Mouse (Mus musculus) midbrain, postnatal 0 days (tissue): ENCODE results near the gene Pknox2. TPM values are rescaled to one million over a fixed set of nuclear protein-coding genes. Genes with fewer than 3 reads are reported as not detected.

ENCODE experiments used
- ATAC-seq: fragments of 200-750 bp; cut with Nextera tagmentation; 2 replicates; pipeline ENCODE4 v1.8.0; 2017; ENCODE audit warnings: moderate number of reproducible peaks, mild to moderate bottlenecking, moderate TSS enrichment, moderate library complexity; ENCODE audit not compliant: low FRiP score
- DNase-seq: peaks from one replicate; pipeline ENCODE4 v3.0.0-alpha.2; 2015; ENCODE audit warnings: low spot score
- H3K27ac ChIP-seq: fragments of 300-500 bp; sonication (generic); 2 replicates; pipeline ENCODE4 v1.5.1; 2014; ENCODE audit warnings: low read depth, mild to moderate bottlenecking, low read length, mixed read lengths
- H3K27me3 ChIP-seq: fragments of 300-500 bp; sonication (generic); 2 replicates; pipeline ENCODE4 v1.6.1; 2014; ENCODE audit warnings: low read length, control low read depth, mixed read lengths; ENCODE audit not compliant: insufficient read depth
- H3K36me3 ChIP-seq: fragments of 300-500 bp; sonication (generic); 2 replicates; pipeline ENCODE4 v1.6.1; 2014; ENCODE audit warnings: low read length, control low read depth, mixed read lengths; ENCODE audit not compliant: insufficient read depth
- H3K4me1 ChIP-seq: fragments of 300-500 bp; sonication (generic); 2 replicates; pipeline ENCODE4 v1.6.1; 2014; ENCODE audit warnings: mild to moderate bottlenecking, control low read depth, antibody characterized with exemption, low read length, mixed read lengths; ENCODE audit not compliant: insufficient read depth
- H3K4me2 ChIP-seq: fragments of 300-500 bp; sonication (generic); 2 replicates; pipeline ENCODE4 v1.6.1; 2014; ENCODE audit warnings: low read depth, mild to moderate bottlenecking, low read length, mixed read lengths; ENCODE audit not compliant: poor library complexity, severe bottlenecking
- H3K4me3 ChIP-seq: fragments of 300-500 bp; sonication (generic); 2 replicates; pipeline ENCODE4 v1.5.1; 2014; ENCODE audit warnings: low read depth, mild to moderate bottlenecking, low read length, moderate library complexity
- H3K9ac ChIP-seq: fragments of 300-500 bp; sonication (generic); replicated peaks from 2 replicates; pipeline ENCODE4 v1.6.1; 2014; ENCODE audit warnings: mild to moderate bottlenecking, low read length, moderate library complexity, mixed read lengths; ENCODE audit not compliant: poor library complexity, severe bottlenecking
- H3K9me3 ChIP-seq: fragments of 300-500 bp; sonication (generic); 2 replicates; pipeline ENCODE4 v1.6.1; 2016; ENCODE audit warnings: low read length, control low read depth
- CTCF ChIP-seq: IDR thresholded peaks from 2 replicates; pipeline ENCODE4 v1.5.1; 2016; ENCODE audit warnings: antibody characterized with exemption, mild to moderate bottlenecking
- WGBS: fragments of 180-500 bp; shearing (Covaris S2); extraction: QIAGEN DNeasy Blood & Tissue Kit; methylation state at CpG from one replicate; pipeline ENCODE4 v1.1.7; 2014; 5-methylcytosine and 5-hydroxymethylcytosine counted together
- polyA plus RNA-seq: library from polyadenylated mRNA; unstranded; fragments of >200 nt; fragmentation: Nextera tagmentation; extraction: Ambion mirVana; gene quantifications from 2 replicates; pipeline ENCODE4 v1.2.1, GENCODE M21; 2015
- total RNA-seq: library from RNA; depleted of rRNA; stranded (reverse); fragments of >200 nt; gene quantifications from 2 replicates; pipeline ENCODE4 v1.2.3, GENCODE M21; 2014

Pknox2 gene
- total and polyA plus RNA-seq, 2 experiments from 2014 or later: 23.6 to 26.6 TPM

- no peak overlapping the region for H3K27ac ChIP-seq
- ATAC-seq (no peak), DNase-seq (peak; percentile 87)
- WGBS: 9% methylated on average over 5 of the region's 5 CpGs
- H3K4me3 ChIP-seq: no peak overlapping the region
- H3K9me3 ChIP-seq: no peaks in the 10 kb centered on the region
- H3K4me2 ChIP-seq: no peak overlapping the region
- H3K27me3 ChIP-seq: no peaks in the 10 kb centered on the region
- no peaks in the 10 kb centered on the region for H3K4me1 ChIP-seq
- H3K9ac ChIP-seq: no peak overlapping the region
- peaks cover 4% of the 10 kb centered on the region; the same call in 1 of the 2 replicates for H3K36me3 ChIP-seq
- peak; percentile 87 for TF ChIP-seq CTCF
These were observed 176.6 kb downstream of the Pknox2 start for GRCm38 (mm10) chr9:36970651-36971050.

GRCm38 (mm10) chr9:36969131-36969530, 178.1 kb downstream of the Pknox2 start:
- WGBS: 86% methylated on average over 1 of the region's 1 CpGs
- no peaks in the 10 kb centered on the region for H3K9me3 ChIP-seq
- no peaks in the 10 kb centered on the region; the same call in 1 of the 2 replicates for H3K4me1 ChIP-seq
- no peak for DNase-seq
- no peaks in the 10 kb centered on the region for H3K27me3 ChIP-seq
- no peak overlapping the region for H3K4me2 ChIP-seq
- no peak overlapping the region for H3K27ac ChIP-seq
- no peak for ATAC-seq
- H3K9ac ChIP-seq: no peak overlapping the region
- peaks cover 4% of the 10 kb centered on the region; the same call in 1 of the 2 replicates for H3K36me3 ChIP-seq
- no peak overlapping the region for H3K4me3 ChIP-seq
- TF ChIP-seq CTCF: no peak

- H3K4me2 ChIP-seq: no peak overlapping the region
- H3K4me3 ChIP-seq: no peak overlapping the region
- no peaks in the 10 kb centered on the region for H3K27me3 ChIP-seq
- TF ChIP-seq CTCF: peak; percentile 89
- no peak overlapping the region for H3K9ac ChIP-seq
- no peak overlapping the region for H3K27ac ChIP-seq
- H3K36me3 ChIP-seq: peaks cover 4% of the 10 kb centered on the region; the same call in 1 of the 2 replicates
- H3K4me1 ChIP-seq: no peaks in the 10 kb centered on the region; the same call in 1 of the 2 replicates
- DNase-seq (peak; percentile 71), ATAC-seq (peak; percentile 45; the same call in 1 of the 2 replicates)
- WGBS: 35% methylated on average over 7 of the region's 7 CpGs
- no peaks in the 10 kb centered on the region for H3K9me3 ChIP-seq
These were observed 178.5 kb downstream of the Pknox2 start for GRCm38 (mm10) chr9:36968713-36969112.

GRCm38 (mm10) chr9:36968236-36968635, 179.0 kb downstream of the Pknox2 start:
- Histone ChIP-seq H3K9ac (no peak overlapping the region), H3K4me3 (no peak overlapping the region), H3K27ac (no peak overlapping the region), H3K9me3 (no peaks in the 10 kb centered on the region), H3K4me1 (no peaks in the 10 kb centered on the region; the same call in 1 of the 2 replicates), H3K36me3 (peaks cover 4% of the 10 kb centered on the region; the same call in 1 of the 2 replicates), H3K4me2 (no peak overlapping the region), H3K27me3 (no peaks in the 10 kb centered on the region)
- no peak for ATAC-seq
- no peak for DNase-seq
- TF ChIP-seq CTCF: no peak
- 72% methylated on average over 7 of the region's 7 CpGs for WGBS

- H3K9ac ChIP-seq: no peak overlapping the region
- ATAC-seq: 0 out of 2 replicates have a peak, but pooled peaks have one; percentile 39
- WGBS: 57% methylated on average over 5 of the region's 5 CpGs
These were observed 181.5 kb downstream of the Pknox2 start for GRCm38 (mm10) chr9:36965720-36966119.

GRCm38 (mm10) chr9:36964230-36964629, 183.0 kb downstream of the Pknox2 start:
- H3K4me3 ChIP-seq: no peak overlapping the region
- ATAC-seq (no peak), DNase-seq (no peak)
- peaks cover 4% of the 10 kb centered on the region; the same call in 1 of the 2 replicates for H3K36me3 ChIP-seq
- no peak overlapping the region for H3K9ac ChIP-seq
- no peak for TF ChIP-seq CTCF
- no peaks in the 10 kb centered on the region for H3K27me3 ChIP-seq
- 5% methylated on average over 5 of the region's 5 CpGs for WGBS
- H3K4me2 ChIP-seq: no peak overlapping the region
- H3K27ac ChIP-seq: no peak overlapping the region
- H3K9me3 ChIP-seq: no peaks in the 10 kb centered on the region
- H3K4me1 ChIP-seq: no peaks in the 10 kb centered on the region; the same call in 1 of the 2 replicates

More at GRCm38 (mm10) chr9:36965720-36966119, 181.5 kb downstream of the Pknox2 start:
- Histone ChIP-seq H3K4me1 (no peaks in the 10 kb centered on the region; the same call in 1 of the 2 replicates), H3K4me3 (no peak overlapping the region), H3K4me2 (no peak overlapping the region), H3K27me3 (no peaks in the 10 kb centered on the region), H3K9me3 (no peaks in the 10 kb centered on the region), H3K36me3 (peaks cover 4% of the 10 kb centered on the region; the same call in 1 of the 2 replicates), H3K27ac (no peak overlapping the region)
- TF ChIP-seq CTCF: peak; percentile 85
- DNase-seq: peak; percentile 89
